Mouse (Mus musculus) cerebellum, adult 2 months (tissue): Measurements from ENCODE around the gene Dbr1.

Experiments
- CTCF ChIP-seq: fragments of 200-500 bp; IDR thresholded peaks from 2 replicates; pipeline ENCODE4 v1.5.1; 2011; ENCODE audit warnings: low read depth, mild to moderate bottlenecking, control low read depth, low read length, moderate library complexity, borderline replicate concordance; ENCODE audit not compliant: insufficient read depth
- POLR2A ChIP-seq: fragments of 200-500 bp; IDR thresholded peaks from 2 replicates; pipeline ENCODE4 v1.6.1; 2011; ENCODE audit warnings: low read length, control low read depth, borderline replicate concordance; ENCODE audit not compliant: insufficient read depth

DNA sequence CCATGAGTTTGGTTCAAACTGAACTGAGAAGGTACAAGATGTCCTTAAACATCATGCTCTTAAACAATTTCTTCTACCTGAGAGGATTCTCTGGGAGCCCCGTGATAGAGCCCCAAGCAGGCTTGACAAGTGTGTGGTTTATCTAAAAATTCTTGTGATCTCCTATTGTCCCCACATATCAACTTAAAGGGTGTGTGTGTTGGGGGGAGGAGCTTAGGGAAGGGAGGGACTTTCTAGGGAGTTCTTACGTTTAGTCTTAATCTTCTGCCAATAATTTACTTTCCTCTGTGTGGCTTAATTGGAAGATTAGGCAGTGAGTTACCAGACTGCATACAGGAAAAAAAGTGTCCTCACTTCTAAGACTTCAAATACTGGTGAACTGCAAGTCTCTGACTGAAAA lies 36.6 kb downstream of the Dbr1 start, which contains the start of gene A4gnt:
- TF ChIP-seq POLR2A (no peak), CTCF (no peak)
